Mouse (Mus musculus) ovary, adult 18-20 months (tissue): Measurements from ENCODE around the gene Zan.

Experiments
- DNase-seq: peaks from one replicate; pipeline ENCODE4 v3.0.0; 2022; ENCODE audit warnings: low spot score, mixed read lengths

The Zan gene

DNA sequence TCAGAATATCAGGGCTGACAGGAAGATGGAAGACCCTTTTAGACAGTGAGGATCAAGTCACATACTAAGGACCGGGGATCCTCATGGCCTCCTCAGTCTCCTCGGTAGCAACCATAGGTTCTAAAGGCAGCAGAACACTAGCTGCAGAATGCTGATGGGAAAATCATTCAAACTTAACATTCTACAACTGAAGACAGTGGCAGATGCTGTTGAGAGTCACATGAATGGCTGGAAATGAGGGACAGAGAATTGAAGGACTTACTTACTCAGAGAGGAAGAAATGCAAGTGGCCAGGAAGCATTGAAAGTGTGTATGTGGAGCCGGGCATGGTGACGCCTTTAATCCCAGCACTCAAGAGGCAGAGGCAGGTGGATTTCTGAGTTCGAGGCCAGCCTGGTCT, at the start of gene Zan:
Gene Zan, minus strand, starts transcription at position 101 of the 400 bp plus-strand sequence.
- no peak for DNase-seq

DNA sequence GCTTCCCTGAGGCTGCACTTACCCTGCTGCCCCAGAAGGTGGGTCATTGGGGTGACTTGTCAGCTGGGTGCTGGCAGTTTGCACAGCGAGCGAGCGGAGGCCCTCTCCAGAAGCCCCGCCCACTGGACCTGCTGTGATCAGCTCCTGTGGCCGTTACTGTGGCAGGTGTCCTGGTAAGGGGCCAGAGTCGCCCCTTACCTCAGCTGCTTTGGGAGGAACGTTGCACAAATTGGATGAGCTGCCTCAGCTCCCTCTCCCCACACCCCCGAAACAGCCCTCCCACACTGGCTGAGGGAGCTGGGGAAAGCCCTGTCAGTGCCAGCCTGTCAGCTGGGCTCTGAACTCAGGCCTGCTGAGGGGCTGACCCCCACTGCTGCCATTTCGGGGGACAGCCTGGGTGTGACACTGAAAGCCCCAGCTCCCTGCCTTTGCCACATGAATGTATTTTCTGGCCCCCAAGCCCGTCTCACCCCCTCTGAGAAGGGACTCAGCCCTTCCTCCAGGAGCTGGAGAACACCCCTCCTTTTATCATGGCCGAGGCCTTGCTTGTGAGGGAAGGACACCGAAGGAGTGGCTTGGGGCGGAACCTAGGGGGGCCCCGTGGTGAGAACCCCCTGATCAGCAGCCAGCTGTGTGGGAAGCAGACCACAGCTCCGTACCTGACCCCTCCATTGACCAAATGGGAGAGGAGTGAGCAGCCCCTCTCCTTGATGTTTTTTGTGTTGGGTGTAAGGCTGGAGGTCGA, 49.5 kb upstream of the Zan start:
- DNase-seq, result no peak

DNA sequence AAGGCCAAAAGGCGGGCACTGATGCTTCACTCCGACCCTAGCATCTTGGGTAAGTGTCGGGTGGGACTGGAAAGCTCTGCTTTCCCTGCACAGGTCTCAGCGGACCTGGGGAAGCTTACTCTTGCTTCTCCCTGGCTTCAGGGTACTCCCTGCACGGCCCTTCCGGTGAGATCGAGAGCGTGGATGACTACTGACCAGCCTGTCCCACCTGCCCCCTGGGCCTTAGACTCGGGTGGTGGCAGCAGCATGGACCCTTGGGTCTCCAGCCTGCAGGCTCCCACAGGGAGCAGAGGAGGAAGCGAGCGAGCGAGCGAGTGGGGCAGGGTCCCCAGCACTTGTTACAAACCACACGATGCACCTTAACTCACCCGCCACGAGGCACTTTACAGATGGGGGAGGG, 48.6 kb upstream of the Zan start:
- no peak for DNase-seq

DNA sequence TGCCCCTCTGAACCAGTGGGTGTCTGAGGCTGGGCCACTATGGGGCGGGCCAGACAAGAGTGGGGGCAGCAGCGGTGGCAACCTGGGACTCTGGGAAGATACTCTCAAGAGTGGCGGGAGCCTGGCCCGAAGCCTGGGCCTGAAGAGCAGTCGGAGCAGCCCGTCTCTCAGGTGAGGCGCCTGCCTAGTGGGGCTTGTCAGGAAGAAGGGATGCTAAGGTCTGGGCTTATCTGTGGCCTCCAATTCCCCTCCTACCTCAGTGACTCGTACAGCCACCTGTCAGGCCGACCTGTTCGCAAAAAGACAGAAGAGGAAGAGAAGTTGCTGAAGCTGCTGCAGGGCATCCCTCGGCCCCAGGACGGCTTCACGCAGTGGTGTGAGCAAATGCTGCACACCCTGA, 47.8 kb upstream of the Zan start:
- DNase-seq, result no peak

DNA sequence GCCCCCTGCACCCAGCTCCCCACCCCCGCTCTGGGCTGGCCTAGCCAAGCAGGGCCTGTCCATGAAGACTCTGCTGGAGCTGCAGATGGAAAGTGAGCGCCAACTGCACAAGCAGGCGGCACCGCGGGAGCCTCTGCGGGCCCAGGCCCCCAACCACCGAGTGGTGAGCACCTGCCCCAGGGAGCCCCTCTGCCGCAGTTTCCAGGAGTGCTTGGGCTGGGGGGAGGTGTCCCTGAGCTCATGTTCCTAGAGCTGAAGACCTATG, 47.3 kb upstream of the Zan start:
- no peak for DNase-seq

DNA sequence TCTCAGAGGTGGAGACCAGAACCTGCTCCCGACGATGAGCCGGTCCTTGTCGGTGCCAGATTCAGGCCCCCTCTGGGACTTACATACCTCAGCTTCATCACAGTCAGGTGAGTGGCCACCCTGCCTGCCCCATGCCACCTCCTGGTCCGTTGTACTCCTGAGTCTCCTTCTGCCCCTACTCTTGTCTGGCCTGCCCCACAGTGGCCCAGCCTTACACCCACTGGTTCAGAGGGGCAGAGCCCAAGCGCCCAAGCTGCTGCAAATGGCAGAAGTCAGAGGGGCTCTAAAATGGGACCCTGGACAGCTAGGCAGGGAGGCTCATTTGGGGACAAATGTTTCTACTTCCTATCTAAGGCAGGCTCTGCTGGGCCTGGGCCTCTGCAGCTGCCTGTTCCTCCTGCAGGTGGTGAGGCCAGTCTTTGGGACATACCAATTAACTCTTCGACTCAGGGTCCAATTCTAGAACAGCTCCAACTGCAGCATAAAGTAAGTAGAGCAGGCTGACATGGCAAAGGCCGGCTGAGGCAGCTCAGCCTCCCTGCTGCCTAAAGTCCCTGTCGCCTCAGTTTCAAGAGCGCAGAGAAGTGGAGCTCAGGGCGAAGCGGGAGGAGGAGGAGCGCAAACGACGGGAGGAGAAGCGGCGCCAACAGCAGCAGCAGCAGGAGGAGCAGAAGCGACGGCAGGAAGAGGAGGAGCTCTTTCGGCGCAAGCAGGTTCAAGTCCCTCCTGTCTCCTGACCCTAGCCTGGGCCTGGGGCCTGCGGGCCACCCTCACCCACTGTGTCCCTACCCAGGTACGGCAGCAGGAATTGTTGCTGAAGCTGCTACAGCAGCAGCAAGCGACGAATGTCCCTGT, 46.8 kb upstream of the Zan start:
- DNase-seq, result no peak

DNA sequence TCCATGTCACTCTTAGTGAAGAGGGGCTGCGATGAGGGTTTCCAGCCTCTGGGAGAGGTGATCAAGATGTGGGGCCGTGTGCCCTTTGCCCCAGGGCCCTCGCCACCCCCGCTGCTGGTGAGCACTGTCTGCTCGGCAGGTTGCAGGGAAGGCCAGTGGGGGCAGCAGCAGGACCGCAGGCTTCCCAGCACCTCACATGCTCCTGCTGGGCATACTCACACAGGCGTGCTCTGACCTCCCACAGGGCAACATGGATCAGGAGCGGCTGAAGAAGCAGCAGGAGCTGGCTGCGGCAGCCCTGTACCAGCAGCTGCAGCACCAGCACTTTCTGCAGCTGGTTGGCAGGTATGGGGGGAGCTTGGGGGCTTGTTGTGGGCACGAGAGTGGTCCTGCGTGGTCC, 45.8 kb upstream of the Zan start:
- no peak for DNase-seq

DNA sequence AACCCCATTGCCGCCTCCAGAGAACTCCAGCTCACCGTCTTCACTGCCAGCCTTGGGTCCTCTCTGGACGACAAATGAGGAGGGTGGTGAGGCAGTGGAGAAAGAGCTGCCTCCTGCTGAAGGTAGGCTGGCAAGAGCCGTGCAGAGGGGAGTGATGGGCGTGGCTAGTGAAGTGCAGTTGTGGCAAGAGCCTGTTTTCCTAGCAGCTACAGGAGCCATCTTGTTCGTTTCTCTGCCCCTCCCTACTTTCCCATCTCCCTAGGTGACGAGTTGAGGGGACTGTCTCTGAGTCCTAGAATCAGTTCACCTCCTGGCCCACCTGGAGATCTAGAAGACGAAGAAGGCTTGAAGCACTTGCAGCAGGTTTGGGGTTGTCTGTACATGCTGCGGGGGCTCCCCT, 45.0 kb upstream of the Zan start:
- DNase-seq, result no peak

DNA sequence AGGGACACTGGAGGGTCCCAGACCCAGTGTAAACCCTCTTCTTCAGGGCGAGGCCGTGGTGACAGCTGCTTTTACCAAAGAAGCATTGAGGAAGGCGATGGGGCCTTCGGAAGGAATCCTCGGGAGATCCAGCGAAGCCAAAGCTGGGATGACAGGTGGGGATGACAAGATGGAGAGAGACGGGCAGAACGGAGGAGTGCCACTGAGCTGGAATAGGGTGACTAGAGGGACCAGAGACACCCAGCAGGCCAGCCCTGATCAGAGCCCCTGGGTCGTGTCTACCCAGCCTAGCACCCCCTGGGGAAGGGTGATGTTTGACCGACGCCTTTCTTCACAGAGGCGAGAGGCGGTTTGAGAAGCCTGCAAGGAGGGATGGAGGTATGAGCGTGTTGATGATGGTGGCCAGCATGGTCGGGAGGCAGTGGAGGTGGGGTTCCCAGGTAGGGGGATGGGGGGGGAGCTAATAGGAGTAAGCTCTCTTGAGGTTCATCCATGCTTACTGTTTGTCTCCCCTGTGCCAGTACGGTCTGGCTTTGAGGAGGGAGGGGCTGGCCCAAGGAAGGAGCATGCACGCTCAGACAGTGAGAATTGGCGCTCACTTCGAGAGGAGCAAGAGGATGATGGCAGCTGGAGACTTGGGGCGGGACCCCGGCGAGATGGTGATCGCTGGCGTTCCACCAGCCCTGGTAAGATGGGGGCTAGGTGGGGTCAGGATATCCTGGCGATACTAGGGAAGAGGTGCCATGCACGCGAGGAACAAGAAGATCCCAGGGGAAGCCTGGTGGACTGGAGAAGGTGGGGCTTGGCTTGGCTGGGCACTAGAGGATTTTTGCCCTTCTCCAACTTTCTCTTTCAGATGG, 43.1 kb upstream of the Zan start:
- DNase-seq, result no peak

DNA sequence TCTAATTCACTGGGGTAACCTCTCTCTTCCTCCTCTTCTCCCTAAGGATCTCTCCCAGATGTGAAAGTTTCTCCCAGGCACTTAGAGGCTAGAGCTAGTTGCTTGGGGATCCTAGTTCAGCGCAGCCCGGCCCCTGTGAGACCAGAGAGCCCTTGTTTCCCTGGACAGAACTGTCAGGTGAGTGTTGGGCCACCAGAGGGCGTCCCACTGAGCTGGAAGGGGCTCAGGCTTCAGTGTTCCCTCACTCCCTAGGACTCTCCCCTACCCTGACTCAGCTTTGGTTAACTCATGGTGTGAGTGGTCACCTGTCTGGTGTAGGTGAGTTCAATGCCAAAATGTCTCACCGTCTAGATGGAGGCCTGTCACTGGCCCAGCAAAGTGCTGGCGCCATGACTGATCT, 41.6 kb upstream of the Zan start, which contains the start of gene Gigyf1:
Gene Gigyf1, plus strand, starts transcription at position 113 of the 400 bp plus-strand sequence.
- no peak for DNase-seq

DNA sequence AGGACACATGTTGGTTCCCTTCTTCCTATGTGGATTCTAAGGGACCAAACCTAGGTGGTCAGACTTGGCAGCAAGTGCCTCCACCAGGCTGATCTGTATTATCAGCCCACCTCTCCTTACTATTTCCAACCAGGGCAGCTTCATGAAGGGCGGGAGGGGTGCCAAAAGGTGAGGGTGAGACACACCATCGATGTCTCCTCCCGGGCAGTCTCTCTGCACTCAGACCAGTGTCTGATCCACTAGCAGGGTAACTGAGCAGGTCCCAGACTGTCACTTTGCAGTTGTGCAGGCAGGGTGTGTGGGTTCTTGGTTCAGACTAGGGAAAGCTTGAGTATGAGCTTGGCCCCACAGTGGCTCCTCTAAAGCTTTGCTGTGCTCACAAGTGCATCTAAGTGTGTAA, 37.9 kb upstream of the Zan start:
- no peak for DNase-seq

DNA sequence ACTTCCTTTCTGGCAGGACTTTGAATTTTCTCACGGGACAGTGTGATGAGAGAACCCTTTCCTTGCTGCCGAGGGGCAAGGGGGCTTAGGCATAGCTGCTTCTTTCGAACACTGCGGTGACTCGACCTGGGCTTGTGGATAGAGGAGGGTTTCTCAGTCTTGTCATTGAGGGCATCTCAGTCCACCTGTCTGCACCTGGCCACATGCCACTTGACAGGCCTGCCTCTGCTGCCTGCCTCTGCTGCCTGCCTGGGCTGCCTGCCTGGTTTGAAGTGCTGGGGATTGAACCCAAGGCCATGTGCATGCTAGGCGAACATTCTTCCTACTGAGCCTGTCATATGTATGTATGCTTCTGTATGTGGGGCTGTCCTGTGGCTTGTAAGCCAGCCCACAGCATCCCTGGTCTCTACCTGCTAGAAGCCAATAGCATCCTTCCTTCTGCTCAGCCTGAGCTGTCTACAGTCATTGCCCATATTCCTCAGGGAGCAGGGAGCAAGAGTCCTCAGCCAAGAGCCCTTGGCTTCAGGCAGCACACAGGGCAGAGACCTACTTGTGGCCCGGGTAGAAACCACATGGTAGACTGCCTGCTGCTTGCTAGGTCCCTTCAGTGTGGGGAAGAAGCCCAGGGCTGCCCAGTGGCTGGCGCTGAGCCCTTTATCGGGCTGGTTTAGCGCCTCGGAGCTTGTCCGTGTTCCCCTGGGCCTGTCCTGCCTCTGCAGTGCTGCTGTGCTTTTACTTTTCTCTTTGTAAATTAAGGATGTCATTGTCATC, 37.3 kb upstream of the Zan start:
- DNase-seq, result no peak

DNA sequence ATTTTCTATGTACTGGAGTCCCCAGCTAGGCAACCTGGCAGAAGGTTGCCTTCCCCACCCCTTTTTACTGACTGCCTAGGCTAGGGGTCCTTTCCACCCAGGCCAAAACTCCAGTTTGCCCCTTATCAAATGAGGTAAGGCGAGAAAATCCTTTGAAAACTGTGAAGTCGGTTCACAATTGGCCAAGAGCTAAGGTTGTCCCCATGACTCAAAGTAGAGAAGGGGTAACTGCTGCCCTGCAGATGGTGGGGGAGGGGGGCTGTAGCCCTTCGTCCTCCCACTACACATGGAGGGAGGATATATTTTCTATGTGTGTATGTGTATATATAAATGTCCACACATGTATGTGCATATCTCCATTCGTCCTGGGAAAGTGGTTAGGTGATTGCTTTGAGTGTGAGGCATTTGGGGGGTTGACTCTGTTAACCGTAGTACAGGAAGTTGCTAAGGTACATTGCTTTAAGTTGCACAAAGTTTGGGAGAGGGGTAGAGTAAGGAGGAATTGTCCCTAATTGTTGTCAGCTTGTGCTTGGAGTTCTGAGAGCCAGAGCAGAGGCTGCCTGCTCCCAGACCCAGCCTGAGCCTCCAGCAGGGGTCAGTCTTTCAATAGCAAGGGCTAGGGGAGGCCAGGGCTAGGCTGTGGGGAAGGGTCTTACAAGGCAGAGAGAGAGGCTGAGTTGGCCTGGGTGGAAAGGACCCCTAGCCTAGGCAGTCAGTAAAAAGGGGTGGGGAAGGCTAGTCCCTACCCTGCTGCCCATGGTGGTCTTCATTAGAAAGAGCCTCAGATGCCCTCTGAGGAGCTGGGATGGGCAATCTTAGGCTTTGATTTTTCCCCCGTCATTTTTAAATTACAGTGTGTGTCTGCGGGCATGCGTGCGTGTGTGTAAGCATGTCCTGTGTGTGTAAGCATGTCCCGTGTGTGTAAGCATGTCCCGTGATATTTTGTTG, 36.3 kb upstream of the Zan start:
- DNase-seq, result no peak

DNA sequence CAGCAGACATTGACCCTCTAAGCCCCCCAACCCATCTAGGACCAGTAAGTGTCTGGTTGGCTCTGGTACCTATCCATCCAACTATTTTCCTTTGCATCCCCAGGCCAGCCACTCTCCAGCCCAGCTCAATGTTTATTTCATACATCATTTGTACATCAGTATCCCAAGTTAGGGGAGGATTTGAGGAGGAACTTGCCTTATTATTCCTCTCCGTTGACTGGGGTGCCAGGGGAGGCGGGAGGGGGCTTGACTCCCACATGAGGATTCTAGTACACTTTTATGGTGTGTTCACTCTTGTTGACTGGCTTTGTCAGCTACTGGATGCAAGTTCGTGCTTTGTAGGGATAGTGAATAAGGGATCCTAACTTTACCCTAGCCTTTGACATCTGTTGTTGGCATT, 34.8 kb upstream of the Zan start:
- no peak for DNase-seq

DNA sequence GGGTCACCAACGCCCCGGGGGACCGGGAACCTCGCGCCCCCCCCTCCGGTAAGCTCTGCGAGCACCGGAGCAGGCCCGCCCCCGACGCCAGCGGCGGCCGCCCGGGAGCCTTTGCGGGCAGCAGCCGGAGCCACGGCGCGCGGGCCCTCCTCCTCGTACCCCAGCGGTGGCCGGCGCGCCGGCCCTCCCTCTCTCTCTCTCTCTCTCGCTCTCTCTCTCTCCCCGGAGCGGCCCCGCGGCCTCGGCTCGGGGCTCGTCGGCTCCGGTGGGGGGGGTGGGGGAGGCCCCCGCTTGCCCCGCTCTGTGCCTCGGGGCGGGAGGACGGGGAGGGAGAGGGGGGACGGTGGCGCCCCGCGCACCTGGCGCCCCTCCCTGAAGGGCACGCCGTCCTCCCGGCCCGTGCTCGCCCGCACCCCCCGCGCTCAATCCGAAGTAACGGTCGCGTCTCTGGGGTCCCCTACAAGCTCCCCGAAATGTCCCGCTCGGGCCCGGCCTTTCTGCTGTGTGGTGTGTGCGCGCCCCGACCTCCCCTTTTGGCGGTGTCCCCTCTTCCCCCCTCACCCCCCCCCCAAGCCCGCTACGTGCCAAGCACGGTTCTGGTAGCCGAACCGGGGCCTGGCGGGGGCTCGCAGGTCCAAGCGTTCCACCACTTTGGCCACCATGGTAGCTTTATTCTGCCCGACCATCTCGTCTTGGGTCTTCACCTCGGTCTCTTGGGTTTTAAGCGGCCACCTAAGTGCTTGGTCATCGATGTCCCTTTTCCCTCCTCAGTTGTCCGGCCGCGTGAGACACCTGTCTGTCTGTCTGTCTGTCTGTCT, 33.9 kb upstream of the Zan start:
- DNase-seq, result no peak

DNA sequence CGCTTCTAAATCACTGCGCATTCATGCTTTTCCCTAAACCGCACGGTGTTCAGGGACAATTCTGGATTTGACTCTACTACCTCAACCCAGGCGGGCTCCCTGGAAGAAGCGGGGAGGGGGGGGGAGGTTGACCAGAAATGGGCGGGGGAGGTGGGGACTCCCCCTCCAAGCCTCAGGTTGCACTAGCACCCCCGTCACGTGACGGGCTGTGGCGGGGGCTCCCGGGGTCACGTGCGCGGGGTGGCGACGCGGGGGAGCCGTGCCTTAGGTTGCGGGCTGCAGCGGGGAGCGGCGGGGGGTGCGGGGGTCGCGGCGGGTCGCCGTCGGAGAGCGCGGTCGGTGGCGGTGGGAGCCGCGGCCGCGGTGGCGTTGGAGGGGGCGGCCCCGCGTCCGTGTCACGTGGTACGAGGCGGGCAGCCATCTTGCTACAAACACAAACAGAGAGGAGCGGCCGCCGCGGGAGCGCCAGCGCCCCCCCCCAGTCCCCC, 33.2 kb upstream of the Zan start:
- peak; percentile 54 for DNase-seq

DNA sequence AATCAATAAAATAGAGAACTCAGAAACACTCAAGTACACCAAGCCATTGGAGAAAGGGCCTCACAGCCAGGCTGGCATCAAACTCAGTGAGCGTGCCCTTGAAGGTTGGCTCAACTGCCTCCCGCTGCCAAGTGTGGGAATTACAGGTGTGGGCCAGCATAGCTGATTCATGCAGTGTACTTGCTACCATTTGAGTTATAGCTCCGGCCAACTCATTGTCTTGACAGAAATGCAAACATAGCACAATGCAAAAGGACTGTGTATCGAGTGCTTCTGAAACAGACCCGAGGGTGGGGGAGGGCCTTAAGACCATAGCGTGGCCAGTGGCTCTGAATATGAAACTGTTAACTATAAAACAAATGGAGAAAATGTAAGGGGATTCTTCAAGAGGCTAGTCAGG, 27.2 kb upstream of the Zan start:
- no peak for DNase-seq

DNA sequence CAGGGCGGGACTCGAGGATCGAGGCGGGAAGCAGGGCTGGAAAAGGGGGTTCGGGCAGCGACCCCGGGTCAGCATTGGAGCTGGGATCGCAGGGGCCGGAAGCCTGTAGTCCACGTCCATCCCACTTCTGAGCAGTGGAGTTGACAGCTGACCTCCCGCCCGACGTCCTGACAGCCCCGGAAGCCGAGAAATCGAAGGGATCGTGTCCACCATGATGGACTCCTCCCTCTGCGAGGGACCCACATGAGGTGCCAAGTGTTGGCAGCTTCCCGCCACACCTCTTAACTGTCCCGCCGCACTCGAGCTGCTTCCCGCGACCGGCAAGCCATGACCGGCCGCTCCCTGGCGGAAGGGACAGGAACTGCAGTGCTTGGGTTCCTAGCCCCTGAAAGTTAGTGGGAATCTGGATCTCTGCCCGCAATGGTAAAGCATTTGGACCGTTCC, 25.8 kb upstream of the Zan start:
- DNase-seq, result no peak
